Mouse (Mus musculus) bone marrow, adult 2 months (tissue): ENCODE measurements around the gene Mtmr14.

Experiments
- CTCF ChIP-seq: fragments of 200-500 bp; IDR thresholded peaks from 2 replicates; pipeline ENCODE4 v1.5.1; 2011; ENCODE audit warnings: low read length, control low read depth; ENCODE audit not compliant: control insufficient read depth, insufficient read depth
- POLR2A ChIP-seq: fragments of 200-500 bp; IDR thresholded peaks from 2 replicates; pipeline ENCODE4 v1.6.1; 2011; ENCODE audit warnings: low read depth, mild to moderate bottlenecking, control low read depth, low read length, borderline replicate concordance; ENCODE audit not compliant: control insufficient read depth

GRCm38 (mm10) chr6:113263531-113263930, 25.9 kb downstream of the Mtmr14 start:
- TF ChIP-seq CTCF (no peak), POLR2A (no peak)
